Mouse (Mus musculus): Measurements from ENCODE around the gene Ildr1. TPM values are rescaled to one million over a fixed set of nuclear protein-coding genes. Genes with fewer than 3 reads are reported as not detected.

The Ildr1 gene
- polyA plus RNA-seq, 1 experiment = 43.2 TPM

- DNase-seq (ENCODE audit: low spot score) = no peak
Measured at GRCm38 (mm10) chr16:36700484-36700883, 6.7 kb downstream of the Ildr1 start.

GRCm38 (mm10) chr16:36707702-36708423, 14.1 kb downstream of the Ildr1 start:
- DNase-seq (ENCODE audit: low spot score) = peak; percentile 42

- no peak for DNase-seq (ENCODE audit: low spot score)
Measured at GRCm38 (mm10) chr16:36708751-36709150, 15.0 kb downstream of the Ildr1 start.

- DNase-seq (ENCODE audit: low spot score) = no peak
Measured at GRCm38 (mm10) chr16:36709405-36709804, 15.6 kb downstream of the Ildr1 start.

- no peak for DNase-seq (ENCODE audit: low spot score)
Measured at GRCm38 (mm10) chr16:36710794-36711193, 17.0 kb downstream of the Ildr1 start.

- DNase-seq (ENCODE audit: low spot score) = no peak
Measured at GRCm38 (mm10) chr16:36711760-36712159, 18.0 kb downstream of the Ildr1 start.

- no peak for DNase-seq (ENCODE audit: low spot score)
Measured at GRCm38 (mm10) chr16:36717481-36717880, 23.7 kb downstream of the Ildr1 start.

- no peak for DNase-seq (ENCODE audit: low spot score)
Measured at GRCm38 (mm10) chr16:36718637-36719036, 24.9 kb downstream of the Ildr1 start.

GRCm38 (mm10) chr16:36720194-36721055, 26.6 kb downstream of the Ildr1 start:
- no peak for DNase-seq (ENCODE audit: low spot score)

GRCm38 (mm10) chr16:36722739-36723138, 29.0 kb downstream of the Ildr1 start:
- DNase-seq (ENCODE audit: low spot score) = no peak

GRCm38 (mm10) chr16:36723880-36724443, 30.2 kb downstream of the Ildr1 start:
- DNase-seq (ENCODE audit: low spot score) = no peak

- DNase-seq (ENCODE audit: low spot score) = no peak
Measured at GRCm38 (mm10) chr16:36728959-36729358, 35.2 kb downstream of the Ildr1 start.

- DNase-seq (ENCODE audit: low spot score) = no peak
Measured at GRCm38 (mm10) chr16:36732572-36732971, 38.8 kb downstream of the Ildr1 start.

- DNase-seq (ENCODE audit: low spot score) = no peak
Measured at GRCm38 (mm10) chr16:36733827-36734226, 40.0 kb downstream of the Ildr1 start.

GRCm38 (mm10) chr16:36735421-36735820, 41.6 kb downstream of the Ildr1 start:
- no peak for DNase-seq (ENCODE audit: low spot score)

- no peak for DNase-seq (ENCODE audit: low spot score)
Measured at GRCm38 (mm10) chr16:36739404-36739930, 45.7 kb downstream of the Ildr1 start.

- DNase-seq (ENCODE audit: low spot score) = no peak
Measured at GRCm38 (mm10) chr16:36743580-36743979, 49.8 kb downstream of the Ildr1 start.

- no peak for DNase-seq (ENCODE audit: low spot score)
Measured at GRCm38 (mm10) chr16:36747068-36747467, 53.3 kb downstream of the Ildr1 start.

GRCm38 (mm10) chr16:36747767-36748166, 54.0 kb downstream of the Ildr1 start:
- no peak for DNase-seq (ENCODE audit: low spot score)

GRCm38 (mm10) chr16:36751979-36752378, 58.2 kb downstream of the Ildr1 start:
- no peak for DNase-seq (ENCODE audit: low spot score)

GRCm38 (mm10) chr16:36770191-36770771, 76.5 kb downstream of the Ildr1 start:
- DNase-seq (ENCODE audit: low spot score) = no peak

GRCm38 (mm10) chr16:36770830-36771229, 77.1 kb downstream of the Ildr1 start:
- DNase-seq (ENCODE audit: low spot score) = no peak

Data from urinary bladder, adult 2 months (tissue).